Mouse (Mus musculus): ENCODE results near the gene Scn2a. TPM values are rescaled to one million over a fixed set of nuclear protein-coding genes. Genes with fewer than 3 reads are reported as not detected.

Gene Scn2a
- polyA plus RNA-seq (2012; rRNA removed): 17.4 and 26.2 TPM in 2 replicates

DNA sequence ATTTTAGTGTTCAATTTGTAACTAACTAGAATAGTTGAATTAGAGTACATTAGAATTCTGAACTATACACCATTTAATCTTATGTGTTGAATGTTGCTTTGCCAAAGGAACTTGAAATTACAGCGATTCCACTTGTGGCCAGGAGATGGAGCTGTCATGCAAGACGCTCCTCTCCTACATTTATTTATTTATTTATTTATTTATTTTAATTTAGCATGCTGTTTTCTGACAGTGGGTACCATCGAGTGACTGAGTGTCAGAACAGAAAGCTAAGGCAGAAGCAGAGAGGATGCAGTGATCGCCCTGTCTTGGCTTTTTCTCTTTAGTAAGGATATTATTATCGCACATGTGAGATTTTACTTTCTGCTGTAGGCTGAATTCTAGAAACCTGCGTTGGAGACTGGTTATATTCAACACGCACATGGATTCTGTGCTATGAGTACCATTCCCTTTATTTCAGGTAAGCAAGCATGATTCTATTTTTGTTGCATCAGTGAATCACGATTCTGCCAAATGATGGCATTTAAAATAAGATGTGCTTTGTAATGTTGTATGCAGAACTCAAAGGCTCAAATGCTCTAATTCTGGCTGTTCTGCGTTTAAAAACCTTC, at the start of gene Scn2a:
Gene Scn2a, plus strand, starts transcription at position 216 of the 611 bp plus-strand sequence.
- DNase-seq (ENCODE audit: low read depth): peak; percentile 88
- TF ChIP-seq POLR2A (IDR thresholded peaks at IDR 0.05; ENCODE audit: borderline replicate concordance, extremely low read depth, insufficient read depth, insufficient read length, poor library complexity, severe bottlenecking) (no peak), CTCF (IDR thresholded peaks at IDR 0.05; ENCODE audit: borderline replicate concordance, extremely low read depth, insufficient read depth, insufficient read length) (peak; percentile 68; the same call in 1 of the 2 replicates)

GRCm38 (mm10) chr2:65587679-65588078, 32.9 kb upstream of the Scn2a start:
- no peak for DNase-seq (ENCODE audit: low read depth)
- TF ChIP-seq CTCF (IDR thresholded peaks at IDR 0.05; ENCODE audit: borderline replicate concordance, extremely low read depth, insufficient read depth, insufficient read length): no peak
- TF ChIP-seq POLR2A (IDR thresholded peaks at IDR 0.05; ENCODE audit: borderline replicate concordance, extremely low read depth, insufficient read depth, insufficient read length, poor library complexity, severe bottlenecking): no peak

DNA sequence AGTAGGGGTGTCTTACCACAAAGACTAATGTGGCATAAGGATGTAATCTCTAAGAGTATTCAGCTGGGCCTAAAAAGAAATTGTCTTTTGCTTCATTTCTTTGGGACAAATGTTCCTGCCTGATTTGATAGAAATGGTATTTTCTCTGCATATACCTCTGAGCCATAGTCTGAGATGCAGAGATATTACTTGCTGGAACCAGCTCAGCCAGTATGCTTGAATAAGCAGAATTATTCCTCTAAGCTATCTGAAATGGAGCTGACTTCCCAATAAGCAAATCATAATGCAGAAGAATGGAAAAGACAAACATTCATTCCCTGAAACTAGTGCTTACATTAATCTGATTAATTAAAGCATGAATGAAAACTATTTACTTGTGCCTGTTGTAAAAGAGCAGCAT, 12.8 kb upstream of the Scn2a start:
- TF ChIP-seq CTCF (IDR thresholded peaks at IDR 0.05; ENCODE audit: borderline replicate concordance, extremely low read depth, insufficient read depth, insufficient read length): no peak
- TF ChIP-seq POLR2A (IDR thresholded peaks at IDR 0.05; ENCODE audit: borderline replicate concordance, extremely low read depth, insufficient read depth, insufficient read length, poor library complexity, severe bottlenecking): no peak
- DNase-seq (ENCODE audit: low read depth): peak; percentile 18

DNA sequence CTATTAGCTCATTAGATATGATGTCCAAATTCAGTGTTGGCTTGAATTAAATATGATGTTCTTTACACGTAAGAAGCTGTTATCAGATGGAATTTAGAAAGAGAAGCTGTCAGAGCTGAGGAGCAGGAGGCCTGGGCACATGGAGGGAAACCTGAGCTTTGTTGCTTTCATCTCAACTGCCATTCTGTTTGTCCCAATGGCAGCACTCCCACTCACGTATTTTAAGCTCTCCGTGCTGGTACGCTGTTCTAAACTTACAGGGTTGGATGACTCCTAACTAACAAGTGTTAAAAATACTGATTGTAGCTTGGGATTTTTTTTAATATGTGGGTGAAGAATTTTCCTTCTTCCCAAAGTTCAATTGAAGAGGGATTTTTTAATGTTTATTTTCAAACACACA, 8.7 kb upstream of the Scn2a start:
- TF ChIP-seq POLR2A (IDR thresholded peaks at IDR 0.05; ENCODE audit: borderline replicate concordance, extremely low read depth, insufficient read depth, insufficient read length, poor library complexity, severe bottlenecking) (no peak), CTCF (IDR thresholded peaks at IDR 0.05; ENCODE audit: borderline replicate concordance, extremely low read depth, insufficient read depth, insufficient read length) (no peak)
- no peak for DNase-seq (ENCODE audit: low read depth)

DNA sequence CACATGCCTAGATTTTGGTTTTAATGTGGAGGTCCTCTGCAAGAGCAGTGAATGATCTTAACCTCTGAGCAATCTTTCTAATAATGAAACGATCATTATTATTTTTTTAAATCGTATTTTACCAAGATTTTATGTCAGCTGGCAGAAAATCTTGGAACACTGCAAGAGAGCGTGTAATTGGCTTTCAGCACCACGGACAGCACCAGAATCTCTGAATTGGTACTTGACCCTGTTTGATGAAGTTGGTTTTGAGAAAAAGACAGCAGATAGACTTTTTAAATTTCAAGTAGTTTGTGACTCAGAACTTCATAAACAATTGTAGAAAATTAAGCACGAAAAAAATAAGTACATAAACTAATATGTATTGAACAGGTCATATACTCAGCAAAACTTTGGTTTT, 790 bp upstream of the Scn2a start:
- peak; percentile 48 for DNase-seq (ENCODE audit: low read depth)
- TF ChIP-seq CTCF (IDR thresholded peaks at IDR 0.05; ENCODE audit: borderline replicate concordance, extremely low read depth, insufficient read depth, insufficient read length): no peak

- TF ChIP-seq CTCF (IDR thresholded peaks at IDR 0.05; ENCODE audit: borderline replicate concordance, extremely low read depth, insufficient read depth, insufficient read length) (no peak), POLR2A (IDR thresholded peaks at IDR 0.05; ENCODE audit: borderline replicate concordance, extremely low read depth, insufficient read depth, insufficient read length, poor library complexity, severe bottlenecking) (no peak)
- DNase-seq (ENCODE audit: low read depth): peak; percentile 68
Observed at GRCm38 (mm10) chr2:65621254-65621653, 683 bp downstream of the Scn2a start.

DNA sequence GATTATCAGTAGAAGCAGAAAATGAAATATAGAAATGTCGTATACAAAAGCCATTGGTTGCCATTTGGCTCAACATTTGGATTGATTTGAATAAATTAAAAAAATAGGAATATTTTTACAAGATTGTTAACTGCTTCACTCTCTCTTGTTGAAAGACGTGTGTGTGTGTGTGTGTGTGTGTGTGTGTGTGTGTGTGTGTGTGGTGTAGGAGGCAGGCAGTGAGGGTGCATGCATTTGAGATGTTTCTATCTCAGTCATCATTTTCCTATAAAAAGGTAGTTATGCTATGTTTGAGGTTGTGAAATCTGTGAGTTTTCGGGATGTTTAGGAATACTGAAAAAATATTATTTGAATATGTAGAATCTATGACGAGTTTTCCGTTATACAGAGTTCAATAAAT, 1.3 kb downstream of the Scn2a start:
- TF ChIP-seq POLR2A (IDR thresholded peaks at IDR 0.05; ENCODE audit: borderline replicate concordance, extremely low read depth, insufficient read depth, insufficient read length, poor library complexity, severe bottlenecking): no peak
- no peak for TF ChIP-seq CTCF (IDR thresholded peaks at IDR 0.05; ENCODE audit: borderline replicate concordance, extremely low read depth, insufficient read depth, insufficient read length)
- DNase-seq (ENCODE audit: low read depth): peak; percentile 20

- TF ChIP-seq POLR2A (IDR thresholded peaks at IDR 0.05; ENCODE audit: borderline replicate concordance, extremely low read depth, insufficient read depth, insufficient read length, poor library complexity, severe bottlenecking) (no peak), CTCF (IDR thresholded peaks at IDR 0.05; ENCODE audit: borderline replicate concordance, extremely low read depth, insufficient read depth, insufficient read length) (no peak)
- DNase-seq (ENCODE audit: low read depth): no peak
Observed at GRCm38 (mm10) chr2:65652636-65653035, 32.1 kb downstream of the Scn2a start.

DNA sequence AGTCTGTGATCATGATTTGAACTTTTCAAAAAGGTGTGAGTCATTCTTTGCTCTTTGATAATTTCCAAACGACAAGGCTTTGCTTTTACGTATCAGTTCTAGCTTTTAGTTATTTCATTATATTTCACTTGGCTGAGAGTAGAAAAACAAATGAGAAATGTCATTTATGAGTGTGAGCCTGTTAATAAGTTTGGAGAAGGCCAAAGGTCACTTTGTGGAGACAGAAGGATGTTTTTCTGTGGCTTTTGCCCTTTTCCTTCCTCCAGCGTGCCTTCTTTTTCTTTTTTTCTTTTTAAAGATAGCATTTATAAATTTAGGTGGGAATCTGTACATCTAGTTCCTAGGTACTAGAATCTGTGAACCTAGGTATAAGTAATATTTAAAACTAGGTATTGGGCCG, 36.5 kb downstream of the Scn2a start:
- TF ChIP-seq POLR2A (IDR thresholded peaks at IDR 0.05; ENCODE audit: borderline replicate concordance, extremely low read depth, insufficient read depth, insufficient read length, poor library complexity, severe bottlenecking) (no peak), CTCF (IDR thresholded peaks at IDR 0.05; ENCODE audit: borderline replicate concordance, extremely low read depth, insufficient read depth, insufficient read length) (no peak)
- no peak for DNase-seq (ENCODE audit: low read depth)

GRCm38 (mm10) chr2:65658430-65658829, 37.9 kb downstream of the Scn2a start:
- TF ChIP-seq CTCF (IDR thresholded peaks at IDR 0.05; ENCODE audit: borderline replicate concordance, extremely low read depth, insufficient read depth, insufficient read length) (no peak), POLR2A (IDR thresholded peaks at IDR 0.05; ENCODE audit: borderline replicate concordance, extremely low read depth, insufficient read depth, insufficient read length, poor library complexity, severe bottlenecking) (no peak)
- DNase-seq (ENCODE audit: low read depth): no peak

DNA sequence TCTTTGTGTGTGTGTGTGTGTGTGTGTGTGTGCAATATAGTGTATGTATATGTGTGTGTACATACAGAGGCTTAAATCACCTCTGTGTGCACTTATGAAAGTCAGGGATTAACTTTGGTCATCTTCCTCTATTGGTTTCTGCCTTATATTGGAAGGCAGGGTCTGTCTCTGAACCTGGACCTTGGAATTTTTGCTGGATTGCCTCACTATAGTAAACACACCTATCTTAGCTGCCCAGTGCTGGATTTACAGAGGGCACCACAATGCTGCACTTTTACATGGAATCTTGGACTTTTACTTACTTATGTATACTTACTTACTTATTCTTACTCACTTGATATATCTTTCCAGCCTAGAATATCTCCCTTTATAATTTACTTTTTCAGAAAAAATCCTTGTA, 43.3 kb downstream of the Scn2a start:
- TF ChIP-seq POLR2A (IDR thresholded peaks at IDR 0.05; ENCODE audit: borderline replicate concordance, extremely low read depth, insufficient read depth, insufficient read length, poor library complexity, severe bottlenecking) (no peak), CTCF (IDR thresholded peaks at IDR 0.05; ENCODE audit: borderline replicate concordance, extremely low read depth, insufficient read depth, insufficient read length) (no peak)
- DNase-seq (ENCODE audit: low read depth): no peak

DNA sequence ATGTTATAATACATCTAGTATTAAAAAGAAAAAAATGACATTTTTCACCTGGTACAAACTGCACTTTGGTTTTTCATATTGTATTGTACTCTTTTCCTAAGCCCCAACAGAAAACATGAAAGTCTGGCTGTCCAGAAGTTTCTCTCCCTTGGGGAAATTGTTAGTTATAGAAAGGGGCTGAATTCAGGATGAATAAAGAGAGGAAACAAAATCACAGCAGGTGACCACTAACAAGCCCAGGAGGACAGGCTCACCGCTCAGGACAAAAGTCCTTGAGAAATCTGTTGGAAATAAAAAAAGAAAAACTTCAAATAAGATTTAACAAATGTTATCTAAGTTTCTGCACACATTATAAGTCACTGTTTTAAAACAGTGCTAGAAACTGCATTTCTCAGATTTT, 43.9 kb downstream of the Scn2a start:
- DNase-seq (ENCODE audit: low read depth): peak; percentile 71
- TF ChIP-seq POLR2A (IDR thresholded peaks at IDR 0.05; ENCODE audit: borderline replicate concordance, extremely low read depth, insufficient read depth, insufficient read length, poor library complexity, severe bottlenecking) (no peak), CTCF (IDR thresholded peaks at IDR 0.05; ENCODE audit: borderline replicate concordance, extremely low read depth, insufficient read depth, insufficient read length) (no peak)

Data from brain, embryonic 14.5 days (tissue).